Comparison of ENCODE assay signal across 10 mouse cellular contexts in genomic region chr6:4508279-4508678, GRCm38 (mm10). TPM values are rescaled to one million over a fixed set of nuclear protein-coding genes. Genes with fewer than 3 reads are reported as not detected.
DNase-seq lines count a peak whose midpoint lies in the region; ATAC-seq and TF ChIP-seq lines count a peak whose summit lies in the region.
"Had no signal": no experiment of that assay in that cellular context is flagged by ENCODE, and none has a peak within 500 bp of the region (broad histone marks: within the 10 kb centered on the region; RNA-seq: fewer than 3 reads in every experiment).

No protein-coding gene starts in this region.

- no peak overlapping the region for H3K9ac ChIP-seq in kidney, embryonic 16.5 days (replicated peaks; ENCODE audit: low read length)
- no peak overlapping the region for H3K9ac ChIP-seq in embryonic facial prominence, embryonic 12.5 days
- H3K9ac ChIP-seq in limb, embryonic 15.5 days, result 0 out of 2 replicates have a peak overlapping the region, but pooled peaks have one; percentile 14

- no peak for DNase-seq in kidney, adult 2 months
- peak; percentile 59 for DNase-seq in NIH3T3 (ENCODE audit: low read depth)
- DNase-seq in frontal cortex, postnatal 14 days (ENCODE audit: low spot score in 2 of 2), result no peak
- no peak for DNase-seq in left cerebral cortex, adult 9 months (ENCODE audit: low spot score in 2 of 2)
- DNase-seq: adrenal gland, postnatal 36 days; cerebellum, adult 11 months had no signal

- no peak for ATAC-seq in kidney, embryonic 16.5 days (ENCODE audit: low FRiP score, low TSS enrichment)
- ATAC-seq in embryonic facial prominence, embryonic 12.5 days (ENCODE audit: insufficient number of reproducible peaks, insufficient read depth, low FRiP score, low TSS enrichment), result no peak
- no peak for ATAC-seq in limb, embryonic 15.5 days (ENCODE audit: insufficient number of reproducible peaks, low FRiP score, low TSS enrichment, low read depth)

- no peak for TF ChIP-seq POLR2A in kidney, adult 2 months (IDR thresholded peaks at IDR 0.05; ENCODE audit: low read depth, low read length)

- H3K27me3 ChIP-seq in kidney, embryonic 16.5 days (ENCODE audit: insufficient read depth, low read length), result no peaks in the 10 kb centered on the region
- H3K27me3 ChIP-seq in kidney, adult 2 months (replicated peaks; ENCODE audit: control insufficient read depth, insufficient read depth, low read length), result no peaks in the 10 kb centered on the region
- no peaks in the 10 kb centered on the region for H3K27me3 ChIP-seq in embryonic facial prominence, embryonic 12.5 days
- H3K27me3 ChIP-seq in limb, embryonic 15.5 days, result no peaks in the 10 kb centered on the region

- 0 out of 2 replicates have a peak, but pooled peaks cover 6% of the 10 kb centered on the region for H3K36me3 ChIP-seq in kidney, embryonic 16.5 days (ENCODE audit: insufficient read depth, low read length)
- H3K36me3 ChIP-seq in kidney, adult 2 months (ENCODE audit: control insufficient read depth, insufficient read depth, low read length), result no peaks in the 10 kb centered on the region
- peaks cover 21% of the 10 kb centered on the region for H3K36me3 ChIP-seq in embryonic facial prominence, embryonic 12.5 days
- H3K36me3 ChIP-seq in limb, embryonic 15.5 days, result peaks cover 15% of the 10 kb centered on the region

- no peaks in the 10 kb centered on the region; the same call in 1 of the 2 replicates for H3K4me1 ChIP-seq in kidney, embryonic 16.5 days (ENCODE audit: insufficient read depth, low read length)
- H3K4me1 ChIP-seq in kidney, adult 2 months (ENCODE audit: control insufficient read depth, insufficient read depth, low read length), result no peaks in the 10 kb centered on the region
- peaks cover 21% of the 10 kb centered on the region for H3K4me1 ChIP-seq in embryonic facial prominence, embryonic 12.5 days
- H3K4me1 ChIP-seq in limb, embryonic 15.5 days, result peaks cover 8% of the 10 kb centered on the region

- TF ChIP-seq CTCF in kidney, adult 2 months (conservative IDR thresholded peaks at IDR 0.05; ENCODE audit: insufficient read depth, insufficient read length, low read depth, low read length), result no peak

- no peaks in the 10 kb centered on the region for H3K9me3 ChIP-seq in kidney, embryonic 16.5 days (ENCODE audit: low read length)
- H3K9me3 ChIP-seq in embryonic facial prominence, embryonic 12.5 days, result no peaks in the 10 kb centered on the region
- H3K9me3 ChIP-seq in limb, embryonic 15.5 days, result no peaks in the 10 kb centered on the region
- H3K9me3 ChIP-seq: heart, embryonic 10.5 days had no signal

- WGBS in kidney, embryonic 16.5 days, result 80% methylated on average over 4 of the region's 4 CpGs
- WGBS in kidney, adult 2 months, result 79% methylated on average over 4 of the region's 4 CpGs
- WGBS in embryonic facial prominence, embryonic 12.5 days, result 77% methylated on average over 4 of the region's 4 CpGs
- 63% methylated on average over 4 of the region's 4 CpGs for WGBS in limb, embryonic 15.5 days

- peak overlapping the region; percentile 37 for H3K4me2 ChIP-seq in kidney, embryonic 16.5 days (replicated peaks; ENCODE audit: low read depth, low read length)
- peak overlapping the region; percentile 65 for H3K4me2 ChIP-seq in embryonic facial prominence, embryonic 12.5 days (replicated peaks)
- peak overlapping the region; percentile 72 for H3K4me2 ChIP-seq in limb, embryonic 15.5 days

- no peak overlapping the region for H3K27ac ChIP-seq in kidney, embryonic 16.5 days (ENCODE audit: low read length)
- H3K27ac ChIP-seq in kidney, adult 2 months (ENCODE audit: insufficient read depth, low read depth, low read length), result no peak overlapping the region
- no peak overlapping the region for H3K27ac ChIP-seq in embryonic facial prominence, embryonic 12.5 days
- peak overlapping the region; percentile 47; the same call in 1 of the 2 replicates for H3K27ac ChIP-seq in limb, embryonic 15.5 days
- H3K27ac ChIP-seq: heart, embryonic 10.5 days had no signal

- H3K4me3 ChIP-seq in kidney, embryonic 16.5 days (ENCODE audit: low read length), result peak overlapping the region; percentile 16
- H3K4me3 ChIP-seq in kidney, adult 2 months (ENCODE audit: insufficient read depth, low read depth, low read length), result no peak overlapping the region
- peak overlapping the region; percentile 24; the same call in 1 of the 2 replicates for H3K4me3 ChIP-seq in embryonic facial prominence, embryonic 12.5 days
- peak overlapping the region; percentile 55 for H3K4me3 ChIP-seq in limb, embryonic 15.5 days
- H3K4me3 ChIP-seq: heart, embryonic 10.5 days had no signal

RNA-seq across cellular contexts. Expression of gene Col1a2, which starts 3.7 kb away (rescaled TPM):
- 551 and 618 TPM in 2 replicates for polyA plus RNA-seq in kidney, embryonic 16.5 days (2015; fragmentation: Nextera tagmentation; extraction: Ambion mirVana)
- 67.1 and 67.9 TPM in 2 replicates for polyA plus RNA-seq in kidney, adult 2 months (2012; rRNA removed)
- 603 and 672 TPM in 2 replicates for polyA plus RNA-seq in embryonic facial prominence, embryonic 12.5 days (2016; fragmentation: Nextera tagmentation; extraction: Ambion mirVana)
- 2,665 and 3,005 TPM in 2 replicates for polyA plus RNA-seq in limb, embryonic 15.5 days (2015; fragmentation: Nextera tagmentation; extraction: Ambion mirVana)
